Mouse (Mus musculus) intestine, embryonic 15.5 days (tissue): ENCODE results near the gene Olfr1061. TPM values are rescaled to one million over a fixed set of nuclear protein-coding genes. Genes with fewer than 3 reads are reported as not detected.
"Not testable (repeated sequence)": the region's sequence is repeated elsewhere in the genome, so short reads cannot be mapped to it uniquely, and the experiment has no call there.

ENCODE experiments used
- ATAC-seq: fragments of 200-750 bp; cut with Nextera tagmentation; 2 replicates; pipeline ENCODE4 v1.8.0; 2017; ENCODE audit warnings: moderate TSS enrichment, moderate library complexity
- H3K27ac ChIP-seq: fragments of 300-500 bp; sonication (generic); 2 replicates; pipeline ENCODE4 v1.5.1; 2015; ENCODE audit warnings: mild to moderate bottlenecking, inconsistent platforms
- H3K27me3 ChIP-seq: fragments of 300-500 bp; sonication (generic); replicated peaks from 2 replicates; pipeline ENCODE4 v1.6.1; 2015; ENCODE audit warnings: inconsistent platforms
- H3K36me3 ChIP-seq: fragments of 300-500 bp; sonication (generic); 2 replicates; pipeline ENCODE4 v1.6.1; 2015; ENCODE audit warnings: inconsistent platforms
- H3K4me1 ChIP-seq: fragments of 300-500 bp; sonication (generic); replicated peaks from 2 replicates; pipeline ENCODE4 v1.6.1; 2015; ENCODE audit warnings: inconsistent platforms
- H3K4me2 ChIP-seq: fragments of 300-500 bp; sonication (generic); replicated peaks from 2 replicates; pipeline ENCODE4 v1.6.1; 2015; ENCODE audit warnings: mild to moderate bottlenecking, inconsistent platforms
- H3K4me3 ChIP-seq: fragments of 300-500 bp; sonication (generic); replicated peaks from 2 replicates; pipeline ENCODE4 v1.5.1; 2015; ENCODE audit warnings: inconsistent platforms
- H3K9ac ChIP-seq: fragments of 300-500 bp; sonication (generic); 2 replicates; pipeline ENCODE4 v1.6.1; 2015; ENCODE audit warnings: inconsistent platforms
- H3K9me3 ChIP-seq: fragments of 300-500 bp; sonication (generic); 2 replicates; pipeline ENCODE4 v1.6.1; 2016; ENCODE audit warnings: inconsistent platforms
- WGBS: fragments of 180-500 bp; shearing (Covaris S2); methylation state at CpG from one replicate; pipeline ENCODE4 v1.1.7; 2015; 5-methylcytosine and 5-hydroxymethylcytosine counted together
- polyA plus RNA-seq: library from polyadenylated mRNA; unstranded; fragments of >200 nt; fragmentation: Nextera tagmentation; extraction: Ambion mirVana; gene quantifications from 2 replicates; pipeline ENCODE4 v1.2.1, GENCODE M21; 2015

Olfr1061 gene
- not detected in 2 replicates for polyA plus RNA-seq

DNA sequence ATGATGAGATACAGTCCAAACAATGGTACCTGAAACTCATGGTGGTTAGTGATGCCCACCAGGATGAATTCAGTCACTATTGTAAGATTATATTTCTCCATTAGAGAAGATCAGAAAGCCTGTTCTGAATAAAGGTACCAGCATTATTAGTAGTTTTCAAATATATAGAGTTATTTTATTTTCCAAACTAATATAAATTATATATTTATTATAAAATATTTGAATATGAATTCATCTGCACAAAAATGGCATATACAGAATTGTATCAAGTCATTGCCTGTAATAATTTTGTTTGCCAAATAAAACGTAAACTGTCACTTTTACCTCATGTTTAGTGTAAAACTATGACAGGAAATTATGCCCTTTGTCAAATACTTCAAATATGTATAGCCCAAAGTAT is at the start of gene Olfr1061:
Gene Olfr1061, minus strand, starts transcription at position 101 of the 400 bp plus-strand sequence.
- H3K9me3 ChIP-seq: no peaks in the 10 kb centered on the region
- ATAC-seq: no peak
- no peaks in the 10 kb centered on the region for H3K4me1 ChIP-seq
- no peak within 1 kb of the TSS for H3K9ac ChIP-seq
- H3K36me3 ChIP-seq: no peaks in the 10 kb centered on the region
- no peak within 1 kb of the TSS for H3K27ac ChIP-seq
- no peak within 1 kb of the TSS for H3K4me2 ChIP-seq
- WGBS: 84% methylated on average over 1 of the region's 1 CpGs
- H3K4me3 ChIP-seq: no peak within 1 kb of the TSS
- H3K27me3 ChIP-seq: no peaks in the 10 kb centered on the region

DNA sequence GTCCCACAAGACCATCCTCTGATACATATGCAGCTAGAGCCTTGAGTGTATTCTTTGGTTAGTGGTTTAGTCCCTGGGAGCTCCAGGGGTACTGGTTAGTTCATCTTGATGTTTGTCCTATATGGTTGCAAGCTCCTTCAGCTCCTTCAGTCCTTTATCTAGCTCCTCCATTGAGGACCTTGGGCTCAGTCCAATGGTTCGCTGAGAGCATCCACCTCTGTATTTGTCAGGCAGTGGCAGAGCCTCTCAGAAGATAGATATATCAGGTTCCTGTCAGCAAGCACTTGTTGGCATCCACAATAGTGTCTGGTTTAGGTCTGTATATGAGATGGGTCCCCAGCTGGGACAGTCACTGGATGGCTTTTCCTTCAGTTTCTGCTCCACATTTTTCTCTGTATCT is 46.6 kb upstream of the Olfr1061 start:
- no peak overlapping the region for H3K27ac ChIP-seq
- H3K4me2 ChIP-seq: no peak overlapping the region
- no peaks in the 10 kb centered on the region for H3K4me1 ChIP-seq
- no peak for ATAC-seq
- no peak overlapping the region for H3K9ac ChIP-seq
- H3K4me3 ChIP-seq: no peak overlapping the region
- H3K9me3 ChIP-seq: no peaks in the 10 kb centered on the region
- no peaks in the 10 kb centered on the region for H3K36me3 ChIP-seq
- H3K27me3 ChIP-seq: no peaks in the 10 kb centered on the region
- WGBS: 67% methylated on average over 1 of the region's 1 CpGs

DNA sequence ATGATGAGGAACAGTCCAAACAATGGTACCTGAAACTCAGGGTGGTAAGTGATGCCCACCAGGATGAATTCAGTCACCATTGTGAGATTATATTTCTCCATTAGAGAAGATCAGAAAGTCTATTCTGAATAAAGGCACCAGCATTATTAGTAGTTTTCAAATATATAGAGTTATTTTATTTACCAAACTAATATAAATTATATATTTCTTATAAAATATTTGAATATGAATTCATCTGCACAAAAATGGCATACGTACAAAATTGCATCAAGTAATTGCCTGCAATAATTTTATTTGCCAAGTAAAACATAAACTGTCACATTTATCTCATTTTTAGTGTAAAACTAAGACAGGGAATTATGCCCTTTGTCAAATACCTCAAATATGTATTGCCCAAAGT is 42.3 kb upstream of the Olfr1061 start, which contains the start of gene Olfr1066:
Gene Olfr1066, minus strand, starts transcription at position 101 of the 400 bp plus-strand sequence.
- Histone ChIP-seq H3K9me3 (no peaks in the 10 kb centered on the region), H3K9ac (no peak within 1 kb of the TSS), H3K4me2 (no peak within 1 kb of the TSS), H3K4me3 (no peak within 1 kb of the TSS), H3K36me3 (no peaks in the 10 kb centered on the region), H3K4me1 (no peaks in the 10 kb centered on the region), H3K27ac (no peak within 1 kb of the TSS), H3K27me3 (no peaks in the 10 kb centered on the region)
- WGBS: 95% methylated on average over 1 of the region's 1 CpGs
- no peak for ATAC-seq

DNA sequence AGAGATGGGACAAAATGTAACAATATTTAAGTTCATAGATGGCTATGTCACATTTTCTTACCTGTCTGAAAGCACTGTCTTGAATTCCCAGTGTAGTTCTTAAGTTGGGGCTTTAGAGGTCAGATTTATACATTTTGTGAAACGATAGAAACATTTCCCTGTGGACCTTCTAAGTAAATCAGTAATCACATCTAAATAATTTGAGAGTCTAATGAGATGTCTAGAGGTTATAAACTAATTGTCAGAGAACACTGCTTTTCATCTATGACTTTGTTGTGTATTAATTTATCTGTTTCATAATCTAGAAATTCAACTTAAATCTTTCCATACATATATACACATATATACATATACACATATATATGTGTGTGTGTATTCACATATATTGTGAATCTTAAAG is 36.6 kb upstream of the Olfr1061 start, which contains the start of gene Olfr1065:
Gene Olfr1065, minus strand, starts transcription at position 101 of the 400 bp plus-strand sequence.
- ATAC-seq, H3K9ac ChIP-seq, H3K27me3 ChIP-seq, H3K4me3 ChIP-seq, H3K36me3 ChIP-seq, H3K4me1 ChIP-seq, H3K9me3 ChIP-seq, H3K27ac ChIP-seq, H3K4me2 ChIP-seq: not testable (repeated sequence)
- 70% methylated on average over 1 of the region's 1 CpGs for WGBS

DNA sequence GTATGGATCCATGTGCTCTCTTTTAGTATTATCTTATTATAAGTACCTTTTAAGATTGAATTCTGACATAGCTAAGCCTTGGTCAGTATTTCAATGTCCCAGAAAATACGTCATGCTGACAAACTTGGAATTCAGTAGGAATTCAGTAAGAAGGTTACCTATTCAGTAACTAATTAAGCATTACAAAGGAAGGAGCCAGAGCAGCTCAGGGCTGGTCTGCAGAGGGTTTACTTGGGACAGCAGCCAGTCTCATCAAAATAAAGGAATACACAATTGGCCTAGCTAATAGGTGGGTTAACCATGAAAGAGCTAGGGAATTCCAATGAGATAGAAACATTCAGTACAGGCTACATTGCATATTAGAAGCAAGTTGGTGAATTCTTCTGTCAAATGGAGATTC is 28.3 kb upstream of the Olfr1061 start:
- not testable (repeated sequence) for H3K27me3 ChIP-seq, H3K4me2 ChIP-seq, ATAC-seq, H3K9me3 ChIP-seq, H3K27ac ChIP-seq, H3K4me1 ChIP-seq, H3K36me3 ChIP-seq, H3K4me3 ChIP-seq, H3K9ac ChIP-seq
- WGBS: 68% methylated on average over 1 of the region's 1 CpGs

DNA sequence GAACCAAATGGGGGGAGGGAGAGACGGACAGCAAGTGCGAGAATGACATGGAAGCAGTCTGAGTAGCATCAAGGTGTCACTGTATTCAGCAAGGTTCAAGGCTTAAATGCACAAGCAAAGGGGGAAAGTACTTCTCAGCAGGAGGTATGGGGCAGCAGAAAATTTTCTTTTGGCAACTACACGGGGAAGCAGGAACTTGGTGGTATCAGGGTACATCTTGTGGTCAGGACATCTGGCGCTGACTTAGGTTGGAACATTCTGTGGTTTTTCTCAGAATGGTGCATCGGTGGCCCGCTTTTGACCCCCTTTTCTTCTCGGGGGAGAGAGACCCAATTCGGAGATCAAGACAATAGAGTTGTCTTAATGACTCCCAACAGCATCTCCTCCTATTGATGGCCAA is 14.7 kb upstream of the Olfr1061 start:
- not testable (repeated sequence) for H3K9me3 ChIP-seq, ATAC-seq

DNA sequence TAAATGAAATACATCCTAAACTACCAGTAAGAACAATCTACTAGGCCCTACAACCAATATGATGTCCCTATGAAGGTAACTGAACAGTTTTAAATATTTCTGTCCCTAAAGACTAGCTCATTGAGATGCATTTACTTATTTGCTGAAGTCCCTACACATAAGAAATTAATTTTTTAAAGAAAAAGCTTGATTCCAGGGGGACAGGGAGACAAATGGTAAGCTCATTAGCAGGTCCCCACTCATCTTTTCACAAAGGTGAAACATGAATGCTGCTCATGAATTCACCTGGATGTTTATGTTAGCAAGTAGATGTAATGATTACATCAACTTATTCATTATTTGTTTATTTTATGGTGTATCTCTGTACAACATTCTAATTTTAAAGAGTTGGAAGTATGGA is 12.8 kb upstream of the Olfr1061 start, which contains the start of gene Olfr1062:
Gene Olfr1062, minus strand, starts transcription at position 101 of the 400 bp plus-strand sequence.
- H3K9me3 ChIP-seq, H3K4me1 ChIP-seq, H3K27me3 ChIP-seq, H3K36me3 ChIP-seq, H3K4me2 ChIP-seq, H3K9ac ChIP-seq, H3K4me3 ChIP-seq, H3K27ac ChIP-seq, ATAC-seq: not testable (repeated sequence)

More for the DNA sequence above, 14.7 kb upstream of the Olfr1061 start:
- WGBS: 88% methylated on average over 8 of the region's 8 CpGs
- H3K4me3 ChIP-seq, H3K36me3 ChIP-seq, H3K9ac ChIP-seq, H3K27ac ChIP-seq, H3K4me2 ChIP-seq, H3K4me1 ChIP-seq, H3K27me3 ChIP-seq: not testable (repeated sequence)

DNA sequence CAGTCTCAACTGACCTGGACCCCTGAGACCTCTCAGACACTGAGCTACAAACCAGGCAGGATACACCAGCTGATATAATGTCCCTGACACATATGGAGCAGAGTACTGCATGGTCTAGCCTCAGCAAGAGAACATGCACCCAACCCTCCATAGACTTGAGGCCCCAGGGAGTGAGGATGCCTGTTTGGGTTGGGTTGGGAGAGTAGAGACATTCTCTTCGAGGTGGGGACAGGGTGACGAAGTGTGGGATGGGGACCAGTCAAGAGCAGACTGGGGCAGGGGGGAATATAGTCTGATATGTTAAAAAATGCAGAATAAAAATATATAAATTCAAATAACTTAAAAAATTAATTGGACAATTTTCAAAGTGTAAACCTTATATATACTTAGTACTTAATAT is 18.7 kb downstream of the Olfr1061 start:
- H3K9me3 ChIP-seq: no peaks in the 10 kb centered on the region
- no peaks in the 10 kb centered on the region for H3K36me3 ChIP-seq
- no peak overlapping the region for H3K27ac ChIP-seq
- ATAC-seq: no peak
- H3K27me3 ChIP-seq: no peaks in the 10 kb centered on the region
- WGBS: 85% methylated on average over 2 of the region's 2 CpGs
- H3K4me2 ChIP-seq: no peak overlapping the region
- H3K4me3 ChIP-seq: no peak overlapping the region
- no peaks in the 10 kb centered on the region for H3K4me1 ChIP-seq
- no peak overlapping the region for H3K9ac ChIP-seq

DNA sequence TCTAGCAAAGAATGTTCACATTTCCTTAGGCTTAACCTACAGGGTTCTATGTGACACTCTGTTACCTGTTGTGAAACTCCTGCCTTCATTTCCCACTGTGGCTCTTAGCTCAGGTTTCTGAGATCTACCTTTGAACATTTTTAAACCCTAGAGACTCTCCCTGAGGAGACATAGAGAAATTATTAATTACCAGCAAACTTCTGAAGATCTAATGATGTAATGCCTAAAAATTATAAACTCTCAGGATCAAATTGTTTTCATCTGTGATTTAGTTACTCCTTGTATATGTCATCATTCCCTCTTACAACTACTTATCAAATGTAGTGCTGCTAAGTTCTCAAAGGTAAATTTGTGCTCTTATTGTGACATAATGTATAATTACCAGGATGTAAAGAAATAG is 25.4 kb downstream of the Olfr1061 start, which contains the start of gene Olfr1058:
Gene Olfr1058, minus strand, starts transcription at position 101 of the 400 bp plus-strand sequence.
- not testable (repeated sequence) for H3K27ac ChIP-seq, H3K4me2 ChIP-seq, H3K4me1 ChIP-seq, H3K27me3 ChIP-seq, H3K9ac ChIP-seq, H3K4me3 ChIP-seq, H3K9me3 ChIP-seq, H3K36me3 ChIP-seq, ATAC-seq

DNA sequence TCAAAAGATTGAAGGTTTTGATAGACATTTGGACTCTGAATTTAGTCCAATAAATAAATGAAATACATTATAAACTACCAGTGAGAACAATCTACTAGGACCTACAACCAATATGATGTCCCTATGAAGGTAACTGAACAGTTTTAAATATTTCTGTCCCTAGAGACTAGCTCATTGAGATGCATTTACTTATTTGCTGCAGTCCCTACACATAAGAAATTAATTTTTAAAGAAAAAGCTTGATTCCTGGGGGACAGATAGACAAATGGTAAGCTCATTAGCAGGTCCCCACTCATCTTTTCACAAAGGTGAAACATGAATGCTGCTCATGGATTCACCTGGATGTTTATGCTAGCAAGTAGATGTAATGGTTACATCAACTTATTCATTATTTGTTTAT is 35.6 kb downstream of the Olfr1061 start, which contains the start of gene Olfr1057:
Gene Olfr1057, minus strand, starts transcription at position 101 of the 400 bp plus-strand sequence.
- no peaks in the 10 kb centered on the region for H3K4me1 ChIP-seq
- ATAC-seq: no peak
- no peak within 1 kb of the TSS for H3K4me2 ChIP-seq
- H3K27ac ChIP-seq: no peak within 1 kb of the TSS
- no peaks in the 10 kb centered on the region for H3K36me3 ChIP-seq
- no peaks in the 10 kb centered on the region for H3K9me3 ChIP-seq
- H3K4me3 ChIP-seq: no peak within 1 kb of the TSS
- no peak within 1 kb of the TSS for H3K9ac ChIP-seq
- H3K27me3 ChIP-seq: no peaks in the 10 kb centered on the region

DNA sequence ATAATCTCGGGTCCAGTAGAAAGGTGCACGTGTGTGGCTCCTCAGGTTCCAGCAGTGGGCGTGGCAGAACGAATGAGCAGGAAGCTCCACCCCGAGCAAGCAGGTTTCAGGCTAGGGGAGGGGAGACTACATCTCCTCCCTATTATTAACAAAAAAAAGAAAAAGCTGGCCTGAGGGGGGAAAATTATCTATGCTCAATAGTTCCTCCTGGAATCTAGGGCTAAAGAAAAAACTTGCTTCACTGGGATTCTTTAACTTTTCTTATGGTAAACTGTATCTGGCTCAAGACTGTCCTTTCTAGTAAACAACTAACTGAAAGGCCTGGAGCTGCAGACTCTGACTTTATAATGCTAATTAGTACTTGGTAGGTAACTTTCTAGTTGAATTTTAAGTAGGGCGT is 47.5 kb downstream of the Olfr1061 start:
- not testable (repeated sequence) for ATAC-seq, H3K27me3 ChIP-seq, H3K36me3 ChIP-seq, H3K9me3 ChIP-seq, H3K4me1 ChIP-seq, H3K9ac ChIP-seq, H3K4me3 ChIP-seq, H3K27ac ChIP-seq, H3K4me2 ChIP-seq
- WGBS: no CpG with 5 or more reads among the region's 6 CpGs
